25 mouse cellular contexts compared by ENCODE assay signal in genomic region chr17:29554176-29554575, GRCm38 (mm10). TPM values are rescaled to one million over a fixed set of nuclear protein-coding genes. Genes with fewer than 3 reads are reported as not detected.
"Had no signal": no experiment of that assay in that cellular context is flagged by ENCODE, and none has a peak within 500 bp of the region (broad histone marks: within the 10 kb centered on the region; RNA-seq: fewer than 3 reads in every experiment).

No protein-coding gene starts in this region.

- H3K9me3 ChIP-seq: midbrain, embryonic 10.5 days; midbrain, embryonic 12.5 days; neural tube, embryonic 13.5 days; neural tube, embryonic 15.5 days; stomach, embryonic 15.5 days had no signal

- H3K27me3 ChIP-seq: midbrain, embryonic 12.5 days; neural tube, embryonic 13.5 days; neural tube, embryonic 15.5 days; stomach, embryonic 15.5 days had no signal

- ATAC-seq: midbrain, embryonic 16.5 days had no signal

- H3K27ac ChIP-seq: midbrain, embryonic 10.5 days; midbrain, embryonic 12.5 days; neural tube, embryonic 13.5 days; neural tube, embryonic 15.5 days; stomach, embryonic 15.5 days; stomach, postnatal 0 days had no signal

- DNase-seq: lung, embryonic 14.5 days; lung, postnatal 10 days; lung, postnatal 4 days; midbrain, embryonic 14.5 days; retina, postnatal 1 day; right cerebral cortex, adult 18-20 months; right cerebral cortex, postnatal 25 days; right cerebral cortex, postnatal 4 days; thymus, adult 2 months; thymus, postnatal 25 days; thymus, postnatal 4 days had no signal

- H3K36me3 ChIP-seq: midbrain, embryonic 12.5 days; neural tube, embryonic 13.5 days; stomach, embryonic 15.5 days had no signal

- H3K4me3 ChIP-seq: midbrain, embryonic 10.5 days; midbrain, embryonic 12.5 days; myocyte; neural tube, embryonic 13.5 days; neural tube, embryonic 15.5 days; stomach, embryonic 15.5 days had no signal

- H3K4me2 ChIP-seq: lung, embryonic 14.5 days; midbrain, embryonic 12.5 days; neural tube, embryonic 13.5 days; neural tube, embryonic 15.5 days; stomach, embryonic 15.5 days had no signal

- H3K9ac ChIP-seq: lung, embryonic 14.5 days; midbrain, embryonic 12.5 days; neural tube, embryonic 13.5 days; neural tube, embryonic 15.5 days; stomach, embryonic 15.5 days had no signal

RNA-seq across cellular contexts. Expression of gene Tmem217, which starts 2.0 kb away (rescaled TPM):
- total RNA-seq: megakaryocyte-erythroid progenitor cell, adult 5-6 weeks had no signal
- polyA plus RNA-seq: myocyte; spleen, adult 2 months had no signal

RNA-seq across cellular contexts. Expression of gene Gm17657, which starts 4.7 kb away (rescaled TPM):
- total RNA-seq: megakaryocyte, adult 5-6 weeks; megakaryocyte-erythroid progenitor cell, adult 5-6 weeks had no signal
- polyA plus RNA-seq: lung, embryonic 14.5 days; lung, embryonic 16.5 days; midbrain, embryonic 10.5 days; midbrain, embryonic 12.5 days; midbrain, embryonic 14.5 days; midbrain, embryonic 16.5 days; myocyte; neural tube, embryonic 11.5 days; neural tube, embryonic 13.5 days; neural tube, embryonic 15.5 days; spleen, adult 2 months; stomach, embryonic 15.5 days; stomach, postnatal 0 days; thymus, adult 2 months; urinary bladder, adult 2 months had no signal
